Mouse (Mus musculus): ENCODE measurements around the gene Wars. TPM values are rescaled to one million over a fixed set of nuclear protein-coding genes. Genes with fewer than 3 reads are reported as not detected.

Wars gene
- polyA plus RNA-seq, 1 experiment: 80.1 TPM

DNA sequence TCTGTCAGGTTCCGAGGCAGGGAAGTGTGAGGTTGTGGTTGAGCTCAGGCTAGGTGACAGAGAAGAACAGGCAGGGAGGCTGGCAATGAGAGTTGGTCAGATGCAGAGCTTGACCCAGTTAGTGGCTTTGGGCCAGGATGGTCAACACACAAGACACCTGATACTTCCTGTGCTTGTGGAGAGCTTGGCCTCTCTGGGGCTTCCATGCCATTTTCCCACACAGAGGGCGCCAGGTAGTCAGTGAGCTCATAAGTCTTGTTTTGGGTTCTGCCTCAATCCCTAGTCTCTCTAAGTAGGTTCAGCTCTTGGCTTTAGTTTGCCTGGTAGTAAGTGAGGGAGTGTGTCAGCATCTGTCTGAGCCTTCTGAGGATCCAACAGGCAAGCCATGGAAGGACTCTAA is 18.5 kb upstream of the Wars start:
- Histone ChIP-seq H3K4me3 (ENCODE audit: insufficient read depth, low read length) (no peak overlapping the region), H3K4me1 (ENCODE audit: control insufficient read depth, insufficient read depth, low read length) (peaks cover 33% of the 10 kb centered on the region), H3K27ac (ENCODE audit: insufficient read depth, low read length) (no peak overlapping the region)
- TF ChIP-seq POLR2A (IDR thresholded peaks at IDR 0.05; ENCODE audit: low read depth, low read length): no peak
- no peak for TF ChIP-seq CTCF (IDR thresholded peaks at IDR 0.05; ENCODE audit: borderline replicate concordance, insufficient read depth, low read length)

DNA sequence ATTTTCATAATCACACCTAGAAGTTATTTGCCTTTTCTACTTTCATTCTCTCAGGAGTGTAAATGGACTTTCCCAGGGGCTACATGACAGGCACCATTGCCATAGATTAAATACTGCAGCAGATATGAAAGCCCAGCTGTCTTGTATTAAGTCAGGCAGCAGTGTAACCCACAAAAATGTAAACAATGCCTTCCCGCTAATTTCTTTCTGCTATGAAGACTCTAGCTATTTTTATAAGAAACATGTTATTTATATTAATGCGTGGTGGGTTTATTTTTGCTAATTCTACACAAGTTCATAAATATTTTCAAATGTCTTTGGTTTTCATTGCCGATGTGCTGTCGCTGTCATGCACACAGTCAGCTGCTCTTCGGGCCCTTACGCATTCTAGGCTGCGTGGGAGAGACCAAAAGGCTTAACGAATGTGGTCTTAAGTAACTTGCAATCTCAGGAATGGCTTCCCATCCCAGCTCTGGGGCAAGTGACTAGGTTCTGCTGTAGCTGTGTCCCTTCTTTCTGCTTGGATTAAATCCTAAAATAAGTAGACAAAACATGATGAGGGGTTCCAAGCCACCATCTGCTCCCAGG is 16.0 kb upstream of the Wars start:
- Histone ChIP-seq H3K4me3 (ENCODE audit: insufficient read depth, low read length) (no peak overlapping the region), H3K27ac (ENCODE audit: insufficient read depth, low read length) (peak overlapping the region; percentile 78), H3K4me1 (ENCODE audit: control insufficient read depth, insufficient read depth, low read length) (peaks cover 20% of the 10 kb centered on the region)
- TF ChIP-seq POLR2A (IDR thresholded peaks at IDR 0.05; ENCODE audit: low read depth, low read length): no peak
- no peak for TF ChIP-seq CTCF (IDR thresholded peaks at IDR 0.05; ENCODE audit: borderline replicate concordance, insufficient read depth, low read length)

DNA sequence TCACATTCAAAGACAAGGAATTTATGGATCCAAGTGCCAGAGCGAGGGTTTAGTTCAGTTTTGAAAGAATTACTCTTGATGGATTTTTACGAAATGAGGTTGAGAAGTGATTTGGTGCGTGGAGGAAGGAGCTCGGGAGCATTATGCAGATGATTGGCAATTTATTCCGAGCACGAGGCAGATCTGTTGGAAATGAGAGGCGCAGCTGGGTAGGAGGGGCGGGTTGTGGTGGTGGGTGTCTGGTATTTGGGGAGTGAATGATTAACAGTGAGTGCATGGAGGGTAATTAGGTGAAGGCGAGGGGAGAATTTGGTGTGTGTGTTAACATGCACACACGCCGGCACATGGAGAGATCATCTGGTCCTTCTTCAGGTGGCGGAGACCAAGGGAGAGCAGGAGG is 12.4 kb upstream of the Wars start:
- H3K4me1 ChIP-seq (ENCODE audit: control insufficient read depth, insufficient read depth, low read length): peaks cover 15% of the 10 kb centered on the region; the same call in 1 of the 2 replicates
- H3K4me3 ChIP-seq (ENCODE audit: insufficient read depth, low read length): no peak overlapping the region
- TF ChIP-seq CTCF (IDR thresholded peaks at IDR 0.05; ENCODE audit: borderline replicate concordance, insufficient read depth, low read length) (no peak), POLR2A (IDR thresholded peaks at IDR 0.05; ENCODE audit: low read depth, low read length) (no peak)
- no peak overlapping the region for H3K27ac ChIP-seq (ENCODE audit: insufficient read depth, low read length)

DNA sequence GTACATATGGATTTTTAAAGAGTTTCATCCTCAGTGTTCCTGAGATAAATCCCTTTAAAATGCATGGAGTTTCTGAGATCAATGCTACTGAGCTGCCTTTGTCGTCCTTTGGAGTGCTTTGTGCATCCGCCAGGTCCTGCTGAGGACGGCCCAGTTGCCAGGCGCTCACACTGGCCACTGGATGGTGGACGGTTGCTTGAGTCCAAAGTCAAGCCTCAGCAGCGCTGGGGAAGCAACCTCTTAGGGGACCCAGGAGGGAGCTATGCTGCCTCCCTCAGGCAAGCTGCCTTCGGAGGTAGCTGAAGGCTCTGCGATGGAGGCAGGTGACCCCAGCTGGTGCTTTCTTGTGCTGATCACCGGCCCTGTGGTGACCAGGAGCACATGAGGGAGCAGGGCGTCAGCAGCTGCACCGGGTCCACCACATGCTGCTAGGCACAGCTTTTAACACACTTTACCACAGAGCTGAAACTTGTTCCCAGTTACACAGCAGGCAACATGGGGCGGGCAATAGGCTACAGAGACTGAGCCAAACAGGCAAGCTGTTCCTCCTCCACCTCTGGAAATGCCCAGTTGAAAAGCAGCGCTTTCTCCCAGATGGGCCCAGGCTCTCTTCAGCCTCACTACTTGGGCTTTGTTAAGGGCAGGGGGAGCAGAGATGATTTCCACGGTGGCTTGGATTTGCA is 11.8 kb upstream of the Wars start:
- peaks cover 15% of the 10 kb centered on the region; the same call in 1 of the 2 replicates for H3K4me1 ChIP-seq (ENCODE audit: control insufficient read depth, insufficient read depth, low read length)
- no peak overlapping the region for H3K4me3 ChIP-seq (ENCODE audit: insufficient read depth, low read length)
- TF ChIP-seq CTCF (IDR thresholded peaks at IDR 0.05; ENCODE audit: borderline replicate concordance, insufficient read depth, low read length): no peak
- no peak for TF ChIP-seq POLR2A (IDR thresholded peaks at IDR 0.05; ENCODE audit: low read depth, low read length)
- H3K27ac ChIP-seq (ENCODE audit: insufficient read depth, low read length): no peak overlapping the region

- TF ChIP-seq CTCF (IDR thresholded peaks at IDR 0.05; ENCODE audit: borderline replicate concordance, insufficient read depth, low read length): no peak
- no peak for TF ChIP-seq POLR2A (IDR thresholded peaks at IDR 0.05; ENCODE audit: low read depth, low read length)
- Histone ChIP-seq H3K4me3 (ENCODE audit: insufficient read depth, low read length) (no peak overlapping the region), H3K4me1 (ENCODE audit: control insufficient read depth, insufficient read depth, low read length) (0 out of 2 replicates have a peak, but pooled peaks cover 9% of the 10 kb centered on the region), H3K27ac (ENCODE audit: insufficient read depth, low read length) (peak overlapping the region; percentile 6; the same call in 1 of the 2 replicates)
Observed at GRCm38 (mm10) chr12:108904276-108904653, 10.3 kb upstream of the Wars start.

GRCm38 (mm10) chr12:108903600-108904275 is 9.8 kb upstream of the Wars start:
- TF ChIP-seq CTCF (IDR thresholded peaks at IDR 0.05; ENCODE audit: borderline replicate concordance, insufficient read depth, low read length): no peak
- TF ChIP-seq POLR2A (IDR thresholded peaks at IDR 0.05; ENCODE audit: low read depth, low read length): no peak
- Histone ChIP-seq H3K4me3 (ENCODE audit: insufficient read depth, low read length) (no peak overlapping the region), H3K4me1 (ENCODE audit: control insufficient read depth, insufficient read depth, low read length) (0 out of 2 replicates have a peak, but pooled peaks cover 4% of the 10 kb centered on the region), H3K27ac (ENCODE audit: insufficient read depth, low read length) (no peak overlapping the region)

DNA sequence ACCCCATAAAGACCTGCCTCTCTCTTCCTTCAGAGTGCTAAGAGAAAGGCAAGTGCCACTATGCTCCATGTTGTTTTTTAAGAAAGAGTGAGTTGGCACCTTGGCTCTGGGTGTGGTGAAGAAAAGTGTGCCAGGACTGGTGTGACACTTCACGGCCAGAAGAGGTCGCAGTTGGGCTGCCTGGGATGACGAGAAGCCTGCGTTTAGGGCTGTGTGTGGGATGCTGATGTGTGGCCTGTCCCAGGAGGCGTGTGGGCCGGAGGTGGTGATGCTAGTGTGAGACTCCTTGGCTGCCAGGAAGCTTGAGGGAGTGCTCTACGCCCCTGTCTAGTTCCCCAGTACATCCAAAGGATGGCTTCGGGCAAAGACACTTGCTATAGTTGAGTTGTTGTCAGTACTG is 9.0 kb upstream of the Wars start:
- Histone ChIP-seq H3K4me3 (ENCODE audit: insufficient read depth, low read length) (no peak overlapping the region), H3K27ac (ENCODE audit: insufficient read depth, low read length) (no peak overlapping the region), H3K4me1 (ENCODE audit: control insufficient read depth, insufficient read depth, low read length) (0 out of 2 replicates have a peak, but pooled peaks cover 4% of the 10 kb centered on the region)
- TF ChIP-seq CTCF (IDR thresholded peaks at IDR 0.05; ENCODE audit: borderline replicate concordance, insufficient read depth, low read length) (peak; percentile 97), POLR2A (IDR thresholded peaks at IDR 0.05; ENCODE audit: low read depth, low read length) (no peak)

DNA sequence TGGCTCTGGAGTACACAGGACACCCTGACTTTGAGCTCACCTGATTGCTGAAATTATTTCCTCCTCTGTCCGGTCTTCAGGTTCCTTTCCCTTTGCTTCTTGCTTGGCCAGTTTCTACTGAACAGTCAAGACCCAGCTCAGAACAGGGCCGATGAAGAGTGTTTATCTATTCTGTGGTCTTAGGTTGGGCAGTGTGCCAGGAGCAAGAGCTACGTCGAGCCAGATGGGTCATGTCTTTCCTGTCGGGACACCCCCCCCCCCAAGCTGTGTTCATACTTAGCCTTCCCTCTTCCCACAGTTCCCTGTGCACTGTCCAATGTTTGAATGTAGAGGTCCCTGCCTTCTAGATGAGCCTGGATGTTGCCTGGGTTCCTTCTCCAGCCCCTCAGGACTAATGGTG is 7.4 kb upstream of the Wars start:
- Histone ChIP-seq H3K27ac (ENCODE audit: insufficient read depth, low read length) (no peak overlapping the region), H3K4me3 (ENCODE audit: insufficient read depth, low read length) (no peak overlapping the region), H3K4me1 (ENCODE audit: control insufficient read depth, insufficient read depth, low read length) (0 out of 2 replicates have a peak, but pooled peaks cover 4% of the 10 kb centered on the region)
- TF ChIP-seq CTCF (IDR thresholded peaks at IDR 0.05; ENCODE audit: borderline replicate concordance, insufficient read depth, low read length): no peak
- no peak for TF ChIP-seq POLR2A (IDR thresholded peaks at IDR 0.05; ENCODE audit: low read depth, low read length)

GRCm38 (mm10) chr12:108896006-108896405 is 2.0 kb upstream of the Wars start:
- H3K4me3 ChIP-seq (ENCODE audit: insufficient read depth, low read length): no peak overlapping the region
- TF ChIP-seq CTCF (IDR thresholded peaks at IDR 0.05; ENCODE audit: borderline replicate concordance, insufficient read depth, low read length): peak; percentile 19; the same call in 1 of the 2 replicates
- no peak for TF ChIP-seq POLR2A (IDR thresholded peaks at IDR 0.05; ENCODE audit: low read depth, low read length)
- peaks cover 7% of the 10 kb centered on the region for H3K4me1 ChIP-seq (ENCODE audit: control insufficient read depth, insufficient read depth, low read length)
- no peak overlapping the region for H3K27ac ChIP-seq (ENCODE audit: insufficient read depth, low read length)

DNA sequence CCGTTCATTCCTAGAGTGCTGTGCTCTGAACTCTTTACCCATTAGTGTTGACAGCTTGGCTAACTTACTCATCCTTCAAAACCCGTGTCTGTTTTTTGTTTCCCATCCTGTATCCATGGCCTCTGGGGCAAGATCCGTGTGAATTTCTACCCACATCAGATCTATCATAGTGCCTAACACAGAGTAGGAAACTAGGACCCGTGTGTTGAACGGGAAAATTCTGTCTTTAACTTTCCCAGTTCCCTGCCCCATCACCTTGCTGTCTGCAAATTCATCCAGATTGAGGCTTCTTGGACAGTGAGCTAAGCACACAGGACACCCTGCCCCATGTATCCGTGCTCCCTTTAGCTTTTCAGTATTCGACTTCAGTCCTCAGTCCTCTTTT is 450 bp upstream of the Wars start:
- H3K27ac ChIP-seq (ENCODE audit: insufficient read depth, low read length): peak overlapping the region; percentile 17
- H3K4me1 ChIP-seq (ENCODE audit: control insufficient read depth, insufficient read depth, low read length): peaks cover 7% of the 10 kb centered on the region
- TF ChIP-seq CTCF (IDR thresholded peaks at IDR 0.05; ENCODE audit: borderline replicate concordance, insufficient read depth, low read length) (no peak), POLR2A (IDR thresholded peaks at IDR 0.05; ENCODE audit: low read depth, low read length) (no peak; the same call in 1 of the 2 replicates)
- H3K4me3 ChIP-seq (ENCODE audit: insufficient read depth, low read length): peak overlapping the region; percentile 83
